Mouse (Mus musculus): ENCODE measurements around the gene Dcaf17.

GRCm38 (mm10) chr2:71037447-71037846 is 17.7 kb upstream of the Dcaf17 start:
- no peak for TF ChIP-seq CTCF (IDR thresholded peaks at IDR 0.05; ENCODE audit: control insufficient read depth, insufficient read depth, low read length)
- no peak for TF ChIP-seq POLR2A (IDR thresholded peaks at IDR 0.05; ENCODE audit: borderline replicate concordance, control insufficient read depth, low read depth, low read length)

Measured in bone marrow, adult 2 months (tissue).